Mouse (Mus musculus): Measurements from ENCODE around the gene Boc.

- TF ChIP-seq CTCF (IDR thresholded peaks at IDR 0.05; ENCODE audit: insufficient read depth, low read length) (no peak), POLR2A (IDR thresholded peaks at IDR 0.05; ENCODE audit: borderline replicate concordance, extremely low read depth, low read depth, low read length) (no peak)
These were observed 49.9 kb downstream of the Boc start for GRCm38 (mm10) chr16:44508772-44509171.
